Mouse (Mus musculus): Measurements from ENCODE around the gene Zbtb11.
"Not testable (repeated sequence)": the region's sequence is repeated elsewhere in the genome, so short reads cannot be mapped to it uniquely, and the experiment has no call there.

Zbtb11 gene

GRCm38 (mm10) chr16:56048038-56048437, 74.4 kb downstream of the Zbtb11 start, which contains the start of gene Senp7:
Gene Senp7, plus strand, starts transcription at chr16:56048338.
- DNase-seq = not testable (repeated sequence)

GRCm38 (mm10) chr16:56055911-56056310, 82.2 kb downstream of the Zbtb11 start:
- DNase-seq = no peak

- no peak for DNase-seq
These were observed 83.4 kb downstream of the Zbtb11 start for GRCm38 (mm10) chr16:56056944-56057590.

- no peak for DNase-seq
These were observed 84.5 kb downstream of the Zbtb11 start for GRCm38 (mm10) chr16:56058151-56058550.
